Mouse (Mus musculus) midbrain, embryonic 15.5 days (tissue): Measurements from ENCODE around the gene Slc2a13. TPM values are rescaled to one million over a fixed set of nuclear protein-coding genes. Genes with fewer than 3 reads are reported as not detected.

Experiments used
- ATAC-seq: fragments of 200-750 bp; cut with Nextera tagmentation; replicated peaks from 2 replicates; pipeline ENCODE4 v1.8.0; 2017; ENCODE audit warnings: moderate TSS enrichment
- H3K27ac ChIP-seq: fragments of 300-500 bp; sonication (generic); 2 replicates; pipeline ENCODE4 v1.5.1; 2015; ENCODE audit warnings: mild to moderate bottlenecking, inconsistent platforms
- H3K27me3 ChIP-seq: fragments of 300-500 bp; sonication (generic); replicated peaks from 2 replicates; pipeline ENCODE4 v1.6.1; 2015; ENCODE audit warnings: inconsistent platforms
- H3K36me3 ChIP-seq: fragments of 300-500 bp; sonication (generic); replicated peaks from 2 replicates; pipeline ENCODE4 v1.6.1; 2015; ENCODE audit warnings: inconsistent platforms
- H3K4me1 ChIP-seq: fragments of 300-500 bp; sonication (generic); 2 replicates; pipeline ENCODE4 v1.6.1; 2015; ENCODE audit warnings: inconsistent platforms
- H3K4me2 ChIP-seq: fragments of 300-500 bp; sonication (generic); 2 replicates; pipeline ENCODE4 v1.6.1; 2015; ENCODE audit warnings: inconsistent platforms, mild to moderate bottlenecking, moderate library complexity
- H3K4me3 ChIP-seq: fragments of 300-500 bp; sonication (generic); 2 replicates; pipeline ENCODE4 v1.5.1; 2015; ENCODE audit warnings: mild to moderate bottlenecking, inconsistent platforms
- H3K9ac ChIP-seq: fragments of 300-500 bp; sonication (generic); 2 replicates; pipeline ENCODE4 v1.6.1; 2015; ENCODE audit warnings: mild to moderate bottlenecking, inconsistent platforms
- H3K9me3 ChIP-seq: fragments of 300-500 bp; sonication (generic); 2 replicates; pipeline ENCODE4 v1.6.1; 2016; ENCODE audit warnings: inconsistent platforms
- WGBS: fragments of 180-500 bp; shearing (Covaris S2); methylation state at CpG from one replicate; pipeline ENCODE4 v1.1.7; 2015; ENCODE audit warnings: mixed read lengths; 5-methylcytosine and 5-hydroxymethylcytosine counted together
- polyA plus RNA-seq: library from polyadenylated mRNA; unstranded; fragments of >200 nt; fragmentation: Nextera tagmentation; extraction: Ambion mirVana; gene quantifications from 2 replicates; pipeline ENCODE4 v1.2.1, GENCODE M21; 2015

Gene Slc2a13
- polyA plus RNA-seq, 1 experiment from 2014 or later: 3.7 TPM

DNA sequence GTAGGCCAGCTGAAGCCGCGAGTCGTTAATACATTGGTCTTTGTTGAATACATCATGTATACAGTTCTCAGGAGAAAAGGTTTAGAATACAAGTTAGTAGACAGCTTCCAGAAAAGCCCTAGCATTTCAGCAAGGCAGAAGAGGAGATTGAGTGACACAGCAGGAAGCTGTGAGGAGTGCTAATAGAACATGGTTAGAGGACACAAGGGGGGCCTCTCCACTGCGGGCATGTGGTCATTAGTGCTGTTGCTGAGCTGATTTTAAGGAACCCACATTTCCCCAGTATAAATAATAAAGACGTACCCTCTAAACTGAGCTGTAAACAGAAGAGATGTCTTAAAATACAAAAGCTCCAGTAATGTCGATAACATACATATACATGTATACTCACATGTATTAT is 322.2 kb downstream of the Slc2a13 start:
- ATAC-seq: no peak
- Histone ChIP-seq H3K4me2 (no peak overlapping the region), H3K9me3 (no peaks in the 10 kb centered on the region), H3K4me3 (no peak overlapping the region), H3K4me1 (no peaks in the 10 kb centered on the region), H3K9ac (no peak overlapping the region), H3K27ac (no peak overlapping the region), H3K36me3 (no peaks in the 10 kb centered on the region), H3K27me3 (no peaks in the 10 kb centered on the region)
- WGBS: 54% methylated on average over 6 of the region's 6 CpGs

DNA sequence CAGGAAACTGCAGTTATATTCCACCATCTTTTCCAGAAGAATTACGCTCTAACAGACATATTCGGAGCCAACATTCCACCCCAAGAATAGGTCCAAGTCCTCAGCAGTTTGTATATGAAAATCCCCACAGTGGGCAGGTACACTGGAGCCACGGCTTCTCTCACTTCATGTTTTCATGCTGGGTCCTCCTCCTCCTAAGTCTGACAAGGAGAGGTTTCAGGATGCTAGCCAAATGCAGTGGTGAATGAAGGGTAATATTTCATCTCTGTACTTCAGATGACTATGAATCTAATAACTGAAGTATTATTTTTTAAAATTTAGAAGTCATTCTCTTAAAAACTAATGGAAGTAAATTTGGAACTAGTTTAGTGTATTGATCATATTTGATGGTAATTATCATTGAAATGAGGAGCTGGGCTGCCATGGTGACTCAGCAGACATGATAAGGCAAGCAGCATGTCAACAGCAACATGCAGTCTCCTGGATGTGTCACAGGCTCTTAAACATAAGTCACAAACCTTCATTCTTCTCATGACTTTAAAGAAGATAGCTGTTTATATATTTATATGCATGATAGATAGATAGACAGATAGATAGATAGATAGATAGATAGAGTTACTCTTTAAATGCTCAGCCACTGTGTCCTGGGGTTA is 332.3 kb downstream of the Slc2a13 start:
- no peak overlapping the region for H3K4me3 ChIP-seq
- WGBS: 85% methylated on average over 3 of the region's 3 CpGs

DNA sequence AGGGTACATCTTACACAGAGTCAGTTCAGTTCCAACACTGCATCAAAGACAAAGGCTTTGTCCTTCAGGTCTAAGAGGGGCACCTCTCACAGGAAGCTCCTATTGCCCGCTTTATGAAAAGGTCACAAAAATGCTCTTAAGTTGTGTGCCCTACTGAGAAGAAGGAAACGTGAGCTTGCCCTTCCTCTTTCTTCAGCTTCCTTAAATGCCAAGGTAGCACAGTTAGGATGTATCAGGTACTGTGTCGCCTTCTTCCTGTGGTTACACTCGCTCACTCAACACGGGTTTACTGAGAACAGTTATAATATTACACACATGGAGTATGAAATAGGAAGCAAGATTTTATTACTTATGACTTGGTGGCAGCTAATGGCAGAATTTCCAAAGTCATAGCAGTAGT is 335.8 kb downstream of the Slc2a13 start:
- H3K4me1 ChIP-seq: no peaks in the 10 kb centered on the region
- ATAC-seq: no peak
- H3K4me3 ChIP-seq: no peak overlapping the region
- no peaks in the 10 kb centered on the region for H3K36me3 ChIP-seq
- H3K27me3 ChIP-seq: no peaks in the 10 kb centered on the region
- H3K4me2 ChIP-seq: no peak overlapping the region
- H3K9me3 ChIP-seq: no peaks in the 10 kb centered on the region
- 88% methylated on average over 5 of the region's 5 CpGs for WGBS
- H3K27ac ChIP-seq: no peak overlapping the region
- H3K9ac ChIP-seq: no peak overlapping the region

More for the DNA sequence above, 332.3 kb downstream of the Slc2a13 start:
- Histone ChIP-seq H3K9ac (no peak overlapping the region), H3K27me3 (no peaks in the 10 kb centered on the region), H3K36me3 (no peaks in the 10 kb centered on the region), H3K4me2 (no peak overlapping the region), H3K4me1 (no peaks in the 10 kb centered on the region), H3K9me3 (no peaks in the 10 kb centered on the region), H3K27ac (no peak overlapping the region)
- no peak for ATAC-seq

Other genes with a start within 250 kb of the Slc2a13 start
- 1.5 and 1.9 TPM in 2 replicates for gene Lrrk2, start 99.9 kb upstream of the Slc2a13 start, polyA plus RNA-seq